Mouse (Mus musculus): ENCODE measurements at regions not wholly inside any gene's neighbourhood (a gene's known extent, or its start where the extent isn't known, plus 50 kb on each side); places are given as distances from the start of the nearest gene placed in this dataset.
"Not testable (repeated sequence)": the region's sequence is repeated elsewhere in the genome, so short reads cannot be mapped to it uniquely, and the experiment has no call there.

- H3K27me3 ChIP-seq (ENCODE audit: control insufficient read depth, insufficient read depth, low read length), result no peaks in the 10 kb centered on the region
- ATAC-seq (ENCODE audit: insufficient number of reproducible peaks, low FRiP score, low TSS enrichment, low read depth) (no peak), DNase-seq (ENCODE audit: low spot score) (no peak)
- 68% methylated on average over 2 of the region's 2 CpGs for WGBS
- no peak overlapping the region for H3K9ac ChIP-seq (ENCODE audit: low read length)
- no peaks in the 10 kb centered on the region for H3K36me3 ChIP-seq (ENCODE audit: control insufficient read depth, insufficient read depth, low read length)
- no peaks in the 10 kb centered on the region for H3K4me1 ChIP-seq (ENCODE audit: control insufficient read depth, insufficient read depth, low read length)
- H3K4me2 ChIP-seq (ENCODE audit: low read depth, severe bottlenecking), result no peak overlapping the region
- H3K4me3 ChIP-seq (ENCODE audit: low read depth, low read length), result no peak overlapping the region
- no peak overlapping the region for H3K27ac ChIP-seq (replicated peaks; ENCODE audit: low read depth, low read length)
- H3K9me3 ChIP-seq (ENCODE audit: control insufficient read depth, low read length), result no peaks in the 10 kb centered on the region
Observed at GRCm38 (mm10) chr4:94388317-94388716, 168.0 kb upstream of the Gm10306 start.

- no peaks in the 10 kb centered on the region for H3K36me3 ChIP-seq (ENCODE audit: control insufficient read depth, insufficient read depth, low read length)
- no peak for DNase-seq (ENCODE audit: low spot score)
- no peaks in the 10 kb centered on the region for H3K4me1 ChIP-seq (ENCODE audit: control insufficient read depth, insufficient read depth, low read length)
- WGBS, result 85% methylated on average over 2 of the region's 2 CpGs
- no peak overlapping the region for H3K9ac ChIP-seq (ENCODE audit: low read length)
- ATAC-seq (ENCODE audit: insufficient number of reproducible peaks, low FRiP score, low TSS enrichment, low read depth), result no peak
- no peak overlapping the region for H3K27ac ChIP-seq (replicated peaks; ENCODE audit: low read depth, low read length)
- H3K4me3 ChIP-seq (ENCODE audit: low read depth, low read length), result no peak overlapping the region
- no peak overlapping the region for H3K4me2 ChIP-seq (ENCODE audit: low read depth, severe bottlenecking)
- no peaks in the 10 kb centered on the region for H3K9me3 ChIP-seq (ENCODE audit: control insufficient read depth, low read length)
- H3K27me3 ChIP-seq (ENCODE audit: control insufficient read depth, insufficient read depth, low read length), result no peaks in the 10 kb centered on the region
Observed at GRCm38 (mm10) chr4:94394462-94394861, 161.9 kb upstream of the Gm10306 start.

GRCm38 (mm10) chr4:94397284-94397683 lies 159.1 kb upstream of the Gm10306 start:
- Histone ChIP-seq H3K36me3 (ENCODE audit: control insufficient read depth, insufficient read depth, low read length) (no peaks in the 10 kb centered on the region), H3K27me3 (ENCODE audit: control insufficient read depth, insufficient read depth, low read length) (no peaks in the 10 kb centered on the region), H3K9me3 (ENCODE audit: control insufficient read depth, low read length) (no peaks in the 10 kb centered on the region), H3K27ac (replicated peaks; ENCODE audit: low read depth, low read length) (no peak overlapping the region), H3K4me1 (ENCODE audit: control insufficient read depth, insufficient read depth, low read length) (no peaks in the 10 kb centered on the region), H3K4me3 (ENCODE audit: low read depth, low read length) (no peak overlapping the region), H3K4me2 (ENCODE audit: low read depth, severe bottlenecking) (no peak overlapping the region), H3K9ac (ENCODE audit: low read length) (no peak overlapping the region)
- no peak for DNase-seq (ENCODE audit: low spot score)
- WGBS, result 69% methylated on average over 2 of the region's 2 CpGs
- ATAC-seq (ENCODE audit: insufficient number of reproducible peaks, low FRiP score, low TSS enrichment, low read depth), result no peak

GRCm38 (mm10) chr4:94406922-94407321 lies 149.4 kb upstream of the Gm10306 start:
- Histone ChIP-seq H3K9ac (ENCODE audit: low read length) (no peak overlapping the region), H3K36me3 (ENCODE audit: control insufficient read depth, insufficient read depth, low read length) (no peaks in the 10 kb centered on the region), H3K27ac (replicated peaks; ENCODE audit: low read depth, low read length) (no peak overlapping the region), H3K4me3 (ENCODE audit: low read depth, low read length) (no peak overlapping the region), H3K4me1 (ENCODE audit: control insufficient read depth, insufficient read depth, low read length) (no peaks in the 10 kb centered on the region), H3K27me3 (ENCODE audit: control insufficient read depth, insufficient read depth, low read length) (no peaks in the 10 kb centered on the region), H3K9me3 (ENCODE audit: control insufficient read depth, low read length) (no peaks in the 10 kb centered on the region), H3K4me2 (ENCODE audit: low read depth, severe bottlenecking) (no peak overlapping the region)
- 95% methylated on average over 1 of the region's 1 CpGs for WGBS
- no peak for DNase-seq (ENCODE audit: low spot score)
- no peak for ATAC-seq (ENCODE audit: insufficient number of reproducible peaks, low FRiP score, low TSS enrichment, low read depth)

GRCm38 (mm10) chr4:94407503-94407902 lies 148.8 kb upstream of the Gm10306 start:
- Histone ChIP-seq H3K4me2 (ENCODE audit: low read depth, severe bottlenecking) (no peak overlapping the region), H3K9me3 (ENCODE audit: control insufficient read depth, low read length) (no peaks in the 10 kb centered on the region), H3K4me1 (ENCODE audit: control insufficient read depth, insufficient read depth, low read length) (no peaks in the 10 kb centered on the region), H3K36me3 (ENCODE audit: control insufficient read depth, insufficient read depth, low read length) (no peaks in the 10 kb centered on the region), H3K9ac (ENCODE audit: low read length) (no peak overlapping the region), H3K27me3 (ENCODE audit: control insufficient read depth, insufficient read depth, low read length) (no peaks in the 10 kb centered on the region), H3K27ac (replicated peaks; ENCODE audit: low read depth, low read length) (no peak overlapping the region), H3K4me3 (ENCODE audit: low read depth, low read length) (no peak overlapping the region)
- no peak for ATAC-seq (ENCODE audit: insufficient number of reproducible peaks, low FRiP score, low TSS enrichment, low read depth)
- WGBS, result 88% methylated on average over 4 of the region's 4 CpGs
- no peak for DNase-seq (ENCODE audit: low spot score)

GRCm38 (mm10) chr4:94412661-94413060 lies 143.7 kb upstream of the Gm10306 start:
- no peaks in the 10 kb centered on the region for H3K4me1 ChIP-seq (ENCODE audit: control insufficient read depth, insufficient read depth, low read length)
- ATAC-seq (ENCODE audit: insufficient number of reproducible peaks, low FRiP score, low TSS enrichment, low read depth) (no peak), DNase-seq (ENCODE audit: low spot score) (no peak)
- 37% methylated on average over 2 of the region's 2 CpGs for WGBS
- no peak overlapping the region for H3K9ac ChIP-seq (ENCODE audit: low read length)
- no peaks in the 10 kb centered on the region for H3K27me3 ChIP-seq (ENCODE audit: control insufficient read depth, insufficient read depth, low read length)
- H3K4me3 ChIP-seq (ENCODE audit: low read depth, low read length), result no peak overlapping the region
- no peaks in the 10 kb centered on the region for H3K36me3 ChIP-seq (ENCODE audit: control insufficient read depth, insufficient read depth, low read length)
- no peak overlapping the region for H3K4me2 ChIP-seq (ENCODE audit: low read depth, severe bottlenecking)
- H3K27ac ChIP-seq (replicated peaks; ENCODE audit: low read depth, low read length), result no peak overlapping the region
- H3K9me3 ChIP-seq (ENCODE audit: control insufficient read depth, low read length), result no peaks in the 10 kb centered on the region

- H3K9me3 ChIP-seq (ENCODE audit: control insufficient read depth, low read length); H3K27me3 ChIP-seq (ENCODE audit: control insufficient read depth, insufficient read depth, low read length); H3K4me3 ChIP-seq (ENCODE audit: low read depth, low read length); H3K36me3 ChIP-seq (ENCODE audit: control insufficient read depth, insufficient read depth, low read length); DNase-seq (ENCODE audit: low spot score); H3K27ac ChIP-seq (replicated peaks; ENCODE audit: low read depth, low read length); H3K9ac ChIP-seq (ENCODE audit: low read length); H3K4me1 ChIP-seq (ENCODE audit: control insufficient read depth, insufficient read depth, low read length); H3K4me2 ChIP-seq (ENCODE audit: low read depth, severe bottlenecking); ATAC-seq (ENCODE audit: insufficient number of reproducible peaks, low FRiP score, low TSS enrichment, low read depth): not testable (repeated sequence)
- WGBS, result 94% methylated on average over 7 of the region's 10 CpGs
Observed at GRCm38 (mm10) chr4:94425525-94425924, 130.8 kb upstream of the Gm10306 start.

- no peak overlapping the region for H3K9ac ChIP-seq (ENCODE audit: low read length)
- H3K4me3 ChIP-seq (ENCODE audit: low read depth, low read length), result no peak overlapping the region
- no peak overlapping the region for H3K4me2 ChIP-seq (ENCODE audit: low read depth, severe bottlenecking)
- H3K27me3 ChIP-seq (ENCODE audit: control insufficient read depth, insufficient read depth, low read length), result no peaks in the 10 kb centered on the region
- no peak for DNase-seq (ENCODE audit: low spot score)
- no peaks in the 10 kb centered on the region for H3K4me1 ChIP-seq (ENCODE audit: control insufficient read depth, insufficient read depth, low read length)
- no peak overlapping the region for H3K27ac ChIP-seq (replicated peaks; ENCODE audit: low read depth, low read length)
- H3K36me3 ChIP-seq (ENCODE audit: control insufficient read depth, insufficient read depth, low read length), result no peaks in the 10 kb centered on the region
- no peak for ATAC-seq (ENCODE audit: insufficient number of reproducible peaks, low FRiP score, low TSS enrichment, low read depth)
- H3K9me3 ChIP-seq (ENCODE audit: control insufficient read depth, low read length), result no peaks in the 10 kb centered on the region
- WGBS, result 92% methylated on average over 5 of the region's 5 CpGs
Observed at GRCm38 (mm10) chr4:94427581-94427980, 128.8 kb upstream of the Gm10306 start.

GRCm38 (mm10) chr4:94432005-94432404 lies 124.3 kb upstream of the Gm10306 start:
- H3K36me3 ChIP-seq (ENCODE audit: control insufficient read depth, insufficient read depth, low read length), result no peaks in the 10 kb centered on the region
- no peak overlapping the region for H3K9ac ChIP-seq (ENCODE audit: low read length)
- 58% methylated on average over 3 of the region's 3 CpGs for WGBS
- no peaks in the 10 kb centered on the region for H3K9me3 ChIP-seq (ENCODE audit: control insufficient read depth, low read length)
- ATAC-seq (ENCODE audit: insufficient number of reproducible peaks, low FRiP score, low TSS enrichment, low read depth) (no peak), DNase-seq (ENCODE audit: low spot score) (no peak)
- no peak overlapping the region for H3K27ac ChIP-seq (replicated peaks; ENCODE audit: low read depth, low read length)
- no peak overlapping the region for H3K4me3 ChIP-seq (ENCODE audit: low read depth, low read length)
- H3K4me2 ChIP-seq (ENCODE audit: low read depth, severe bottlenecking), result no peak overlapping the region
- no peaks in the 10 kb centered on the region for H3K27me3 ChIP-seq (ENCODE audit: control insufficient read depth, insufficient read depth, low read length)
- no peaks in the 10 kb centered on the region for H3K4me1 ChIP-seq (ENCODE audit: control insufficient read depth, insufficient read depth, low read length)

Measured in limb, embryonic 11.5 days (tissue).